Mouse (Mus musculus): ENCODE data around the gene Mtor. TPM values are rescaled to one million over a fixed set of nuclear protein-coding genes. Genes with fewer than 3 reads are reported as not detected.
A peak's percentile ranks its signal among the peaks of the same experiment; 100 is the strongest.

Mtor gene
- total RNA-seq, 2 experiments from 2014 or later: 27.5 to 31.4 TPM

- intact Hi-C loops (cut with DNase I; ENCODE audit: low total_unique reads): no loop called here
- no peak for DNase-seq
Measured at GRCm38 (mm10) chr4:148581422-148581821, 133.0 kb downstream of the Mtor start.

- no peak for DNase-seq
- intact Hi-C loops (cut with DNase I; ENCODE audit: low total_unique reads): no loop called here
Measured at GRCm38 (mm10) chr4:148583257-148583656, 134.8 kb downstream of the Mtor start.

- intact Hi-C loops (cut with DNase I; ENCODE audit: low total_unique reads): no loop called here
- no peak for DNase-seq
Measured at GRCm38 (mm10) chr4:148586648-148587047, 138.2 kb downstream of the Mtor start.

- DNase-seq: peak; percentile 44
- intact Hi-C loops (cut with DNase I; ENCODE audit: low total_unique reads): no loop called here
Measured at GRCm38 (mm10) chr4:148588793-148589192, 140.4 kb downstream of the Mtor start.

- DNase-seq: no peak
- intact Hi-C loops (cut with DNase I; ENCODE audit: low total_unique reads): no loop called here
Measured at GRCm38 (mm10) chr4:148589565-148589964, 141.2 kb downstream of the Mtor start.

- DNase-seq: peak; percentile 33
- intact Hi-C loops (cut with DNase I; ENCODE audit: low total_unique reads): no loop called here
Measured at GRCm38 (mm10) chr4:148590421-148591170, 142.2 kb downstream of the Mtor start.

GRCm38 (mm10) chr4:148591171-148591630 is 142.8 kb downstream of the Mtor start, which contains the start of gene Srm:
Srm (plus strand) TSS chr4:148591503.
- peak; percentile 99 for DNase-seq
- intact Hi-C loops (cut with DNase I; ENCODE audit: low total_unique reads): no loop called here

GRCm38 (mm10) chr4:148591637-148592380 is 143.4 kb downstream of the Mtor start:
- intact Hi-C loops (cut with DNase I; ENCODE audit: low total_unique reads): no loop called here

GRCm38 (mm10) chr4:148593996-148594395 is 145.6 kb downstream of the Mtor start:
- intact Hi-C loops (cut with DNase I; ENCODE audit: low total_unique reads): no loop called here
- DNase-seq: no peak

More at GRCm38 (mm10) chr4:148591637-148592380, 143.4 kb downstream of the Mtor start:
- DNase-seq: peak; percentile 42

- DNase-seq: no peak
Measured at GRCm38 (mm10) chr4:148595916-148596315, 147.5 kb downstream of the Mtor start.

GRCm38 (mm10) chr4:148596731-148597130 is 148.3 kb downstream of the Mtor start:
- DNase-seq: no peak
- intact Hi-C loops (cut with DNase I; ENCODE audit: low total_unique reads): no loop called here

More at GRCm38 (mm10) chr4:148595916-148596315, 147.5 kb downstream of the Mtor start:
- intact Hi-C loops (cut with DNase I; ENCODE audit: low total_unique reads): no loop called here

GRCm38 (mm10) chr4:148598826-148599225 is 150.4 kb downstream of the Mtor start:
- DNase-seq: no peak
- intact Hi-C loops (cut with DNase I; ENCODE audit: low total_unique reads): no loop called here

- no peak for DNase-seq
- intact Hi-C loops (cut with DNase I; ENCODE audit: low total_unique reads): no loop called here
Measured at GRCm38 (mm10) chr4:148600316-148600715, 151.9 kb downstream of the Mtor start.

GRCm38 (mm10) chr4:148601871-148602270 is 153.5 kb downstream of the Mtor start:
- DNase-seq: no peak
- intact Hi-C loops (cut with DNase I; ENCODE audit: low total_unique reads): no loop called here

GRCm38 (mm10) chr4:148602357-148603120 is 154.1 kb downstream of the Mtor start, which contains the start of gene Masp2:
Masp2 (plus strand) TSS chr4:148602554.
- intact Hi-C loops (cut with DNase I; ENCODE audit: low total_unique reads): no loop called here
- DNase-seq: no peak

- intact Hi-C loops (cut with DNase I; ENCODE audit: low total_unique reads): no loop called here
- no peak for DNase-seq
Measured at GRCm38 (mm10) chr4:148603376-148604139, 155.1 kb downstream of the Mtor start.

GRCm38 (mm10) chr4:148604141-148604540 is 155.7 kb downstream of the Mtor start:
- intact Hi-C loops (cut with DNase I; ENCODE audit: low total_unique reads): no loop called here
- no peak for DNase-seq

GRCm38 (mm10) chr4:148604541-148605165 is 156.2 kb downstream of the Mtor start:
- DNase-seq: peak; percentile 59
- intact Hi-C loops (cut with DNase I; ENCODE audit: low total_unique reads): no loop called here

Measured in gastrocnemius, postnatal 14 days (tissue).